Mouse (Mus musculus): ENCODE data around the gene Cep89. TPM values are rescaled to one million over a fixed set of nuclear protein-coding genes. Genes with fewer than 3 reads are reported as not detected.

Cep89 gene
- polyA plus RNA-seq, 1 experiment, result 27.2 TPM

DNA sequence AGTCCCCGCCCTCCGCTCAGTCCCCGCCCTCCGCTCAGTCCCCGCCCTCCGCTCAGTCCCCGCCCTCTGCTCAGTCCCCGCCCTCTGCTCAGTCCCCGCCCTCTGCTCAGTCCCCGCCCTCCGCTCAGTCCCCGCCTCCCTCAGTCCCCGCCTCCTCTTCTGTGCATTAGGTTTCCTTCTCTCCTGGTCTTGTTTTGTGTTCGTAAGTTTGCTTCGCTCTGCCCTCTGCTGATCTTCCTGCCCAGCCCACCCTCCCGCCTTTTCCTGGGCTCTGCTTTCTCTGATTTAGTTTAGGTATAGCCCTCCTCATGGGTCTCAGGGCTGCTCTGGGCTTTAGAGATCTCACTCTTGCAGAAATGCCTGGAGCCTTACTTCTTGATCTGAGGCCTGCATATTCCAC, 15.0 kb upstream of the Cep89 start:
- DNase-seq (ENCODE audit: extremely low spot score in 1 of 2, low spot score in 1 of 2), result no peak

DNA sequence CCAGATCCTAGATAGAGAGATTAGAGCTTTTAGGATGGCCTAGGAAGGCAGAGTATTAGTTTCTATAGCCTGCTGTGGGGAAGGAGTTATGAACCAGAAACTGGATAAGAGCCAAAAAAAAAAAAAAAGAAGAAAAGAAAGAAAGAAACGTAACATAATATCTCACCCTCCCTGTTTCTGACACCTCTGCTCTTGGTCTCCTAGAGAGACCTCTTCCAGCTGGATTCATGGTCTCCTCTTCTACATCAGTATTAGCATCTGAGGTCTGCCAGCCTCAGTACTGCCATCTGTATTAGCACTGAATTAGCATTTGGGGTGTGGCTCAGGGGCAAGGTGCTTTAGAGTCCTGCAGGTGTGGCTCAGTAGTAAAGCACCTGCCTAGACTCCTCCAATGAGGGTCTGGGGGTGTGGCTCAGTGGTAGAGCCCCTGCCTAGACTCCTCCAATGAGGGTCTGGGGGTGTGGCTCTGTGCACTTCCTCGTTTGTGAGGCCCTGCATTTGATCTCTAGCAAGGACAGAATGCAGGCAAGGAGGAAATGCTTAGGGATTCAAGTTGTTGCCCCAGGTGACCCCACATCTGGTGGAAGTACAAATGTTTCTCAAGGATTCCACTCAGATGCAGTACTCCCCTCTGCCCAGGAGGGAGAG, 14.0 kb upstream of the Cep89 start:
- DNase-seq (ENCODE audit: extremely low spot score in 1 of 2, low spot score in 1 of 2), result no peak

DNA sequence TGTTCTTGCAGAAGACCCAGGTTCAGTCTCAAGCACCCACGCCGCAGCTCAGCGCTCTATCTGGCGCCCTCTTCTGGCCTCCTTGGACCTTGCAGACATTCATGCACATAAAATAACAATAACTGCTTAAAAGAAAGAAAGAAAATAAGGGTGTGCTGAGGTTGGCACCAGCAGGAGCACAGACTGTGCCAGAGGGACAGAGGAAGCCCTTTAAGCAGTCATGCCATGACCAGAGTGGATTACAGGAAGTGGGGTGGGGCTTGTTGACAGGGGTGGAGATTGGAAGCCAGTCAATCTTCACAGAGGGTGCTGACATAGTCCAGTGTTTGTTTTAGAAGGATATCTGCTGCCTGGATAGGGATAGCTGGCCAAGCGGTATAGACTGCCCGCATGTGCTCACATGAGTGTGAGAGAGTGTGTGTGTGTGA, 10.3 kb upstream of the Cep89 start:
- no peak for DNase-seq (ENCODE audit: extremely low spot score in 1 of 2, low spot score in 1 of 2)

DNA sequence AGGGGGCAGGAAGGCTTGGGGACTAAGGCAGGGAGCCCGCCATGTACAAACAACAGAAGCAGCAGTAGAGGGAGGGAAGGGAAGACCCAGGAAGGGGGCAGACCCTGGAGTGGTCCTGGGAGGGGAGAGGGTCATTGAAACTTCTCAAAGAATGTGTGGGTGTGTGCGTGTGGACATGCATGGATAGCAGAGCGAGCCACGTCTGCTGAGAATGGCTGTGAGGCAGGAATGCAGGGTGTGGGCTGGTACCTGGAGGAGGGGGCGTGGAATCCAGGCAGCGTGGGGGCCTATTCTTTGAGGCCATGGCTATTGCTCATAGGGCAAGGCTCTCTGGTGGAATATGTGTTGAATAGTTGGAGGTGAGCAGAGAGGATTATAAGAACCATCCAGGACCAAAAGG, 8.1 kb upstream of the Cep89 start:
- DNase-seq (ENCODE audit: extremely low spot score in 1 of 2, low spot score in 1 of 2), result no peak

DNA sequence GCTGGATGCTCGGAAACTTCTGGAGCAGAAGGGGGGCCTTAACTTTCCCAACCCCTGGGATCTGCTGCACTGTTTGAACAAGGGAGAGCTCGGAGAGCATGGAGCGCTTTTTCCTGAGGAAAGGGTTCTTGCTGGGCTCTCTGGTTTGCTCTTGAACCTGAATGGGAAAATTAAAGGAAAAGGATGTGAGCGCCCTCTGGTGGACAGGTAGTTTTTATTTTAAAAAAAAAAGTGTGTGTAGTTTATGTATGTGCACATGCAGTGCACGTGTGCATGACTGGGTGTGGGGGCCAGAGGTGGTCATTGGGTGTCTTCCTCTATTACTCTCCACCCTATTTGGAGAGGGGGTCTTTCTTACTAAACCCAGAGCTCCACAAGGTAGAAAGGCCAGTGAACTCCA, 3.9 kb upstream of the Cep89 start:
- peak in 1 of 2 experiments; percentile 66 for DNase-seq (ENCODE audit: extremely low spot score in 1 of 2, low spot score in 1 of 2)

DNA sequence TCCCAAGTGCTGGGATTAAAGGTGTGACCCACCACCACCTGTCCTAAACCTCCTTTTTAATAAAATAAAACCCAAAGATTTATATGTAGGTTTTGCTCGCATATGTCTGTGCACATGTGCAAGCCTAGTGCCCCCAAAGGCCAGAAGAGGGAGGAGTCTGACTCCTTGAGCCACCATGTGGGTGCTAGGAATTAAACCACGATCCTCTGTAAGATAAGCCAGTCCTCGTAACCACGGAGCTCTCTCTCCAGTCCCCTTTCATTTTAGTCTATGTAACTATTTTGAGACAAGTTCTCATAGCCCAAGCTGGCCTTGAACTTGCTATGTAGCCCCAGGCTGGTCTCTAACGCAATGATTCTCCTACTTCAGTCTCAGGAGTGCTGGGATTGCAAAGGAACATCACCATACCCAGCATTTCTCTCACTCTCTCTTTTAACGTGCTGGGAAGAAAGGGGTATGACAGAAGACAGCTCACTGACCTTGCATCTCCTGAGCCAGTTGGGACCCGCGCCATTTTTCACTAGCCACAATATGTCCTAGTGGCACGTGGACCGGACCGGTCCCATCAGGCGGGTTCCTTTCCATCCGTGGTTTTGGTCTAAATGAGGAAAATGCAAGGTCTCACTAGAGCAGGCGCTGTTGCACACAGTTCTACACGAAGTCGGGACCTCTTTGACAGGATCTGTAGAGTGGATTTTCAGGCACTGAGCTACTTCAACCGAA, 940 bp upstream of the Cep89 start:
- peak in 1 of 2 experiments; percentile 15 for DNase-seq (ENCODE audit: extremely low spot score in 1 of 2, low spot score in 1 of 2)

DNA sequence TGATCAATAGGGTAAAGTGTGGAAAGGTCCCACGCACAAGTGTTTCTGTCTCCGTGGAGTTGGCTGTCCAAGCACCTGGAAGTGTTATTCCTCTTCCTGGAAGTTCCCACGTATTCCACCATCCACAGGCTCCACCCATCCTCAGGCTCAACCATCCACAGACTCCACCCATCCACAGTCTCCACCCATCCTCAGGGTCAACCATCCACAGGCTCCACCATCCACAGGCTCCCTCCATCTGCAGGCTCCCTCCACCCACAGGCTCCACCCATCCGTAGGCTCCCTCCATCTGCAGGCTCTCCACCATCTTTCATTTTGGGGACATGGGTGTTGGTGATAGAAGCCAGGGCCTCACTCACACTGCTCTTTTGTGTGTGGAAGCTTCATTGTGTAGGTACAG, 4.3 kb downstream of the Cep89 start:
- DNase-seq (ENCODE audit: extremely low spot score in 1 of 2, low spot score in 1 of 2), result no peak

DNA sequence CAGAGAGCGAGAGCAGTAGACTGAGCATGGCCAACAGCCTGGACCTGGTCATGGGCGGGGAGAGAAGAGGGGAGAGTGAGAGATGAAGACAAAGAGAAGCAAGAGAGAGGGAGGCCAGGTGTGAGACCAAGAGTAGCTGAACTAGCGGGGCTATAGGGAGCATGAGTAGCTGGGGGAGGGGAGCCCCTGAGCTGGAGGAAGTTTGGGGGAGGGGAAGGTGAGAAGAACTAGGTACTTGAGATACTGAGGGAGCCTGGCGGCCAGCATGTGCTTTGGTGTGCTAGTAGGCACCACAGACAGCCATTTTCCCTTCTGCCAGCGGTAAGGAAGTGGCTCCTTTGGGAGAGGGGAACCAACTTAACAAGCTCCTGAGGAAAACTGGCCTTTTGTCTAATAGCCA, 18.4 kb downstream of the Cep89 start:
- DNase-seq (ENCODE audit: extremely low spot score in 1 of 2, low spot score in 1 of 2), result no peak

DNA sequence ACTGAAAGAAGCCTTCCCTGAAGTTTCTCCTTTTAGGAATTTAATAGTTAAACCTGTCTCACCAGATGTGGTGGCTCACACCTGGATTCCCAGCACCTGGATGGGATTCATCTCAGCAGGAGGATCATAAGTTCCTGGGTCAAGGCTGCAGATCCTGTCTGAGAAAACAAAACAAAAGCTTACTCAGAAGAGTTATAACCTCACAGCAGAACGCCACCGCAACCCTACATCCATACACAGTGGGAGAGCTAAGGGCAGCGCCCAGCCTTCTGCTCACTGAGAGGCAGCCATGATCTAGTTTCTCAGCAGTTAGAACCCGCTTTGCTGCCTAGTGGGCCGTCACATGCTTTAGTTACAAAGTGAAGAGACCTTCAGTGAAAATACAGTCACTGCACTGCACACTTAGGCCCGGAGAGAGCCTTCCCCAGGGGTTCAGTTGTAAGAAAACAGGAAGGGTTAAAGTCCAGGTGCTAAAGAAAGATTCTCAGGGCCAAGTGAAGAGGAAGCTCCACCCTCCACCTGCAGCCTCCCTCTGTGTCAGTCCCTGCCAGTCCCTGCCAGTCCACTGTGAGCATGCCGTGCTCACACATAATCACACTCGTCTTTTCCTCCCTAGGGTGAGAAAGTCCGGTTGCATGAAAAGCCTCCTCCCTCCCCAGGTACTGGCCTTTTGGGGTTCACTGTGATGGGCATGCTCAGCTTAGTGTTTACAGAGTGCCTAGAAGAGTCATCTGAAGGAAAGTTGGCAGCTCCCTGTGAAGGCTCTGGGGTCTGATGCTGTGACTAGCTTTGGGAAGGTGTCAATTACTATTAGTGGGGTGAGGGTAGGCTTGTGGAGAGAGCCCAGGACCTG, 19.2 kb downstream of the Cep89 start:
- DNase-seq (ENCODE audit: extremely low spot score in 1 of 2, low spot score in 1 of 2), result no peak

DNA sequence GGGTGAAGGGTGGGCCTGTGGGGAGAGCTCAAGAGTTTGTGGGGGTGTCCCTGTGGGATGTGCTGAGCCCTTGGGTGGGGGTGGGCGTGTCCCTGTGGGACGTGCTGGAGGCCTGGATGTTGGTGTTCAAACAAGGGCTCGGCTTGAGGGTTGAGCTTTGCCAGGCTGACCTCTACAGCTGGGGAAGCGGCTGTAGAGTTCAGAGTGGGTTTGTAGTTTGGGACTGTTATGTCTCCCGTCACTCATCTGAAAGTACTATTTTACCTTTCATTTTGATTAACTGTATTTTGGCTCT, 19.8 kb downstream of the Cep89 start:
- DNase-seq (ENCODE audit: extremely low spot score in 1 of 2, low spot score in 1 of 2), result no peak

DNA sequence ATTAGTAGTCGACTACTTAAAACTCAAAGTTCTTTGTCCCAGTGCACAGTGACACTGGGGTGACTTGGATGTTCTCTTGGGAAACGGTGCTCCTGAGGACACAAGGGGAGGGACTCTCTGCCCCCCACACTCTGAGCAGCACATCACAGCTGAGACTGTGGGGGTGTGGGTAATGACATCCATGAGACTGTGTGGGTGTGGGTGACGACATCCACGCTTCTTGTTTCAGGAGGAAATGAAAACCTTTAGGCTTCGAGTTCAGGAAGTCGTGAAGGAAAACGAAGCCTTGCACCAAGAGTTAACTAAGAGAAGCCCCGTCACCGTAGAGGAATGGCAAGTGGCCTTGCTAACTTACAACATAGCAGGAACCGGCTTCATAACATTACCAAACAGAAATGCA, 26.2 kb downstream of the Cep89 start:
- no peak for DNase-seq (ENCODE audit: extremely low spot score in 1 of 2, low spot score in 1 of 2)

DNA sequence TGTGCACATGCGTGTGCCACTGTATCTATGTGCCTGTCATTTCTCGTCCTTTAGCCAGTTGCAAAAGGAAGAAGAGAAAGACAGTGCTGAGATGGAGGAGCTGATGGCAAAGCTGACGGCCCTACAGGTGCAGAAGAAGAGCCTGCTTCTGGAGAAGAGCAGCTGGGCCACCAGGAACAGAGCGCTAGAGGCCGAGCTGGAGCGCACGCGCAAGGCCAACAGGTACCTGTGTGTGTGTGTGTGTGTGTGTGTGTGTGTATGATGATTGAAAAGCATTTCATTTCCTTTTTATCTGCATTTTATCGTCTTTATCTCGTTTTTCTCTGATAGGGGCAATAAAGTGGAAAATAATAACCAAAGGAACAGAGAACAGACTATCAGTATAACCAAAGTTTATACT, 31.3 kb downstream of the Cep89 start:
- DNase-seq (ENCODE audit: extremely low spot score in 1 of 2, low spot score in 1 of 2), result no peak

DNA sequence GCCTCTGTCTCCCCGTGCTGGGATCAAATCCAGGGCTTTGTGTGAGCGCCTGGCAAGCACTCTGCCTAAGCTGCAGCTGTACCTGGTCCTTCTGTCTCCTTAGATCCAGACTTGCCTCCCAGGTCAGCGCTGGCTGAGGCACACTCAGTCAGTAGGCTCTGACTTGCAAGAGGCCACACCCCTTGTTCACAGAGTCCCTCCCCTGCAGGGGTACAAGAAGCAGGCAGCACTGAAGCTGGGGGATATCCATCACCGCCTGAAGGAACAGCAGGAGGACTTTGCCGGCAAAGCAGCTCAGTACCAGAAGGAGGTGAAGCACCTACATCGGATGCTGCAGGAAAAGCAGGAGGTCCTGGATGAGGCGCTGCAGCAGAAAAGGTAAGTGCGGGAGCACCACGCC, 38.4 kb downstream of the Cep89 start:
- no peak for DNase-seq (ENCODE audit: extremely low spot score in 1 of 2, low spot score in 1 of 2)

DNA sequence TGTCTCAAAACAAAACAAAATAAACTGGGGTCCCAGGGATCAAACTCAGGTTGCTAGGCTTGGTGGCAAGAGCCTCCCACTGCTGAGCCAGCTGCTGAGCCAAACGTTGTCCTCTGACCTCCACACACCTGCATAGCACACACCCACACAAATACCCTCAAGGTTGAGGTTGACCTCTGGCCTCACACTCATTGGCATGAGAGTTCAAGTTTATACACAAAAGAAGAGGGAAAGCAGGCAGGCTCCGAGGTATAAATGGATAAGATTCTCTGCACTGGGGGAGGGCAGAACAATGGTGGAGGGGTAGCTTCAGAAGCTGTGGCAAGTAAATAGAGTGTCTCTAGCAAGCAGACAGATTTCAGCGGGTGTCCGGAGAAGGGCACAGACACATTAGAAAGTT, 50.7 kb downstream of the Cep89 start:
- no peak for DNase-seq (ENCODE audit: extremely low spot score in 1 of 2, low spot score in 1 of 2)

DNA sequence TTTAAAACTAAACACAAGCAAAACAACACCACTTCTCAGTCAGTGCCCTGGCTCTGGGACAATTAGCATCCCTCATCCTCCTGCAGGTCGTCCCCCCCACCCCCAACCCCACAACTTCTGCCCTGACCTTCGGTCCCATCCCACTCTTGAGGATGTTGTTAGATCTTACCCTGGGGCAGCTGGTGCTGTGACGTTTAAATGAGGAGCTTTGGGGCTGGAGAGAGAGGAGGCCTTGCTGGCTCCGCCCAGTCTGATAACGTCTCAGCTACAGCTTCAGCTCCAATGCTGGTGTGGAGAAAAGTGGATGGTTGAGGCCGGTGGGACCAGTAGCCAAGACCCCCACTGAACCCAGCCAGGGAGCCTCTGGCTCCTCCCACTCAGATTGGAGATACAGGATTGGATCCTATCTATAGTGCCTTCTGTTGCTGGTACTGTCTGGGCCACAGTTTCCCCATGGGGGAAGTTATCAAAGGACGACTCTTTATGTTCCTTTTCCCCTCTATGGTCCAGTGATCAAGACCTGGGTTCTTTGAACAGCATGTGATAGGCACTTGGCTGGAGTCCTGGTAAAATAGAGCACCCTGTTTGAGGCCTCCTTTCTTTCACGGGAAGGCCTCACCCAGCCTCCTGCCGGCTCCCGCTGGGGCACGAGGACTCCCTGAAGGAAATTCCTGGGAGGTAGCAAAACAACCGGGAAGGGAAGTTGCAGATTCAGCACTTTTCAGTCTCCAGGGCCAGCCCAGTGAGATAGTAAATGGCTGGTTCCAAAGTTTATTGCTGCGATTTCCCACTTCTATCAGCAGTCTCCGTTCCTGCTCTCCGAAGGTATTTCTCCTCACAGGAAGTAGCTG, 51.4 kb downstream of the Cep89 start, which contains the start of gene Slc7a9:
Gene Slc7a9 (plus strand): TSS at position 801 of the 851 bp plus-strand sequence.
- no peak for DNase-seq (ENCODE audit: extremely low spot score in 1 of 2, low spot score in 1 of 2)

DNA sequence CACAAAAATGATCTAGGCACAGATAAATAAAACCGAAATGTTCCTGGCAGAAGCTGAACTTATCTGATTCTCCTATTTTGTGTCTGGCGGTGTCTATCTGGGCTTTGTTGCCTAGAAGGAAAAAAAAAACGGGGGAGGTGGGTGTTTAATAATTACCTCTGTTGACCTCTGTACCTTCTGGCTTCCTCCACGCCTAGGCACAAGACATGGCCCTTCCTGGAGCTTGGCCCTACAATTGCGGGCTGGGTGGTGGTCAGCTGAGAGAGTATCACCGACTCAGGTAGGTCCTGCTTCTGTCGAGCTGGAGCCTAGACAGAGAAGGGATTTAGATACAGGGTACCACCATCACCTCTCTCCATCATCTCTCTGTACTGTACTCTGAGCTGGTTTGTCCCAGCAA, 52.0 kb downstream of the Cep89 start:
- no peak for DNase-seq (ENCODE audit: extremely low spot score in 1 of 2, low spot score in 1 of 2)

DNA sequence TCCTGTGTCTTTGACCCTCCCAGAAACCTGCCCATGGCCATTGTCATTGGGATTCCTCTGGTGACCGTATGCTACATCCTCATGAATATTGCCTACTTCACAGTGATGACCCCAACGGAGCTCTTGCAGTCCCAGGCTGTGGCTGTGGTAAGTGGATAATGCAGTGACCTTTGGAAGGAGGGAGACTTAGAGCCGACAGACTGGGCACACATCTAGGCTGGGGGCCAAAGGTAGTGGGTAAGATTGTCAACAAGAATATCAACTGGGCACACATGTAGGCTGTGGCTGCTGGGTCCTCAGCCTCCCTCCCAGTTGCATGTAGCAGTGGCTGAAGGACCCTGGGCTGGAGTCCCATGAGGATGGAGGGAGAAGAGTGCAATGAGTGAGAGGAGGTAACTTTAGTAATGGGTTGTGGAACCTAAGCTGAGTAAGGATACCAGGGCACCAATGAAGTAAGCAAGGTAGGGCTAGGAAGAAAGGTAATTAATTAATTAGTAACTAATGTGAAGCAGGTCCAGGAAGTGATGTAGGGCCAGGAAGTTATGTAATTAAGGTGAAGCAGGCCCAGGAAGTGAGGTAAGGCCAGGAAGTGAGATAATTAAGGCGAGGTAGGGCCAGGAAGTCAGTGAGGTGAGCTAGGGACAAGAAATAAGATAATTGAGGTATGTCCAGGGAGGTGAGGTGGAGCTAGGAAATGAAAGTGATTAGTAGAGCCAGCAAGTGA, 59.4 kb downstream of the Cep89 start:
- DNase-seq (ENCODE audit: extremely low spot score in 1 of 2, low spot score in 1 of 2), result no peak

DNA sequence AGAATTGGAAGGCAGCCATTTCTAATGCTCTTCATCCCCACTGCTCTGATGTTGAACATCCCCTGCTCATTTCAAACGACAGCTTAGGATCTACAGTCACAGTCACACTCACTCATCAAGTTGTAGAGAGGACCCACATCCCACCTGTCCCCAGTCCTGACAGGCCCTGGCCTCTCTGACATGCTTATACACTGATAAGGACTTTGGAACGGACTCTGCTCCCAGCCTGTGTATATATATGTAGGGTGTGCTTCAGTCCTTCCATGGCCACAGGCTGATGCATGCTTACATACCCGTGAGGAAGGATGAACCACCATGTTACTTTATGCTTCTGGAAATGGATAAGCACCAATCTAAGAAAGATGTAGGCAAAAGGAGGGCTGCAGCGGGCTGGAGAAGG, 64.1 kb downstream of the Cep89 start:
- DNase-seq (ENCODE audit: extremely low spot score in 1 of 2, low spot score in 1 of 2), result no peak

DNA sequence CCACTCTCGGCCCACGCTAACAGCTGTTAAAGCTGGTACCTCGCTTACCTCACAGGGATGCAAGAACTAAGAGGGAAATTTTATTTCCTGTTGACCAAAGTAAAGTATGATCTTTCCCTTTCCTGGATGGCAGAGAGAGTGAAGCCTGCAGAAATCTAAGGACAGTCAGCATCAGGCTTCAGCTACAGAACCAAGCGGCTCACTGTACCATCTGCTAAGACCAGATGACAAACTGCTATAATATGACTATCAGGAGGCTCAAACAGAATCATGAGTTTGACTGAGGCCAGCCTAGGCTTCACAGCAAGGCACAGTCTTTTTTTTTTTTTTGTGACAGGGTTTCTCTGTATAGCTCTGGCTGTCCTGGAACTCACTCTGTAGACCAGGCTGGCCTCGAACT, 68.2 kb downstream of the Cep89 start:
- DNase-seq (ENCODE audit: extremely low spot score in 1 of 2, low spot score in 1 of 2), result no peak

DNA sequence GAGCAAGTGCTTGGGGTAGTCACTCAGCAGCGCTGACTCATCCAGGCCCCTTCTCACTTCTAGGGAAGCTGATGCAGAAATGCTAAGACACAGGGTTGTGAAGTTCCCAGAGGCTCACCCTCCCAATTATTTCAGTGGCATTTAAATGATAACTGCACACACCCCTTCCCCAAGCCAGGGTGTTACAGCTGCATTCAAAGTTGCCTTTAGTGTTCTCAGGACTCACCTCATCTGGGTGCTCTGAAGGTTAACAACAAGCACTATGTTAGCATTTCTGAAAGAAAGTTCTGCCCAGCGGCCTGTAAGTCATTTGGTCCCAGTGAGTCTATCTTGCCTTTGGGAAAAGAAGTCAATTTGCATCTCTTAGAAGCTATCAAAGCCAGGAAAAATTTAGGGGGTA, 71.0 kb downstream of the Cep89 start:
- no peak for DNase-seq (ENCODE audit: extremely low spot score in 1 of 2, low spot score in 1 of 2)

Data from frontal cortex, adult 2 months (tissue).